9 mouse cellular contexts compared by ENCODE assay signal in the genomic region with DNA sequence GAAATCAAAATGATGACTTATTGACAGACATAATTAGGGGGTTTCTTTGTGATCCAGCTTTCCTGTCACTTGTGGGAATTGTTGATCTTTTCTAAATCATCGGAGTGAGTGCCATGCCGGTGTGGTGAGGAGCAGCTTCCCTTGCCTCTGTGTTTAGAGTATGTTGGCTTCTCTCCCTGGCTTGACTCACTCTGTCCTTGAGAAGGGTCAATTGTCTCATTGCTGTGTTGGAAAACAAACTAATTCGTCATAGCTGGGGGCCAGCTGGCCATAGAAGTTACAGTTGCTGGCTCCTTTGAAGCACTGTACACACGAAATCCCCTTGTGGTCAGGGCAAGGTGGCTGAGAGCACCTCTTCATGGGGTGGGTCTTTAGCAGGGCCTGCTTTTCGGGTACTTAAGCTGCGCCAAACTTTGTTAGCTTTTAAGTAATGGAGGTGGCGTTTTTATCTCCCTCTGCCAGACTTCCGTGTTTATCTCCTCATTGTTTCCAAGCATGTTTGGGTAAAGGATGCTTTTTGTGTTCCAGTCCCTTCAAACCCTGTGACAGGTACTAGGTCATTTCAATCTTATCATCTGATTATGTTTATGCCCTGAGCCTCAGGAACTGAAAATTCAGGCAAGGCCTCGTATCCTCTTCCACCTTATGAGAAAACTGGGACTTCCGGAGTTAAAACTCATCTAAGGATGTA.
A peak's percentile ranks its signal among the peaks of the same experiment; 100 is the strongest.
DNase-seq lines count a peak whose midpoint lies in the region; ATAC-seq and TF ChIP-seq lines count a peak whose summit lies in the region.
"Had no signal": no experiment of that assay in that cellular context is flagged by ENCODE, and none has a peak within 500 bp of the region (broad histone marks: within the 10 kb centered on the region; RNA-seq: fewer than 3 reads in every experiment).

No protein-coding gene starts in this region.

- no peak overlapping the region for H3K9ac ChIP-seq in heart, embryonic 11.5 days (ENCODE audit: low read depth, low read length)
- no peak overlapping the region for H3K9ac ChIP-seq in lung, embryonic 14.5 days
- H3K9ac ChIP-seq in hindbrain, postnatal 0 days (replicated peaks; ENCODE audit: low read length): no peak overlapping the region
- no peak overlapping the region for H3K9ac ChIP-seq in forebrain, embryonic 12.5 days

- H3K36me3 ChIP-seq in heart, embryonic 11.5 days (ENCODE audit: control insufficient read depth, insufficient read depth, low read length): no peaks in the 10 kb centered on the region
- no peaks in the 10 kb centered on the region for H3K36me3 ChIP-seq in lung, embryonic 14.5 days (ENCODE audit: insufficient read depth)
- H3K36me3 ChIP-seq in hindbrain, postnatal 0 days (ENCODE audit: insufficient read depth, low read length): no peaks in the 10 kb centered on the region
- H3K36me3 ChIP-seq in forebrain, embryonic 12.5 days (replicated peaks): no peaks in the 10 kb centered on the region

- no peaks in the 10 kb centered on the region for H3K9me3 ChIP-seq in heart, embryonic 11.5 days (replicated peaks; ENCODE audit: control insufficient read depth, low read length)
- no peaks in the 10 kb centered on the region for H3K9me3 ChIP-seq in lung, embryonic 14.5 days (ENCODE audit: low read depth, low read length)
- H3K9me3 ChIP-seq in hindbrain, postnatal 0 days (ENCODE audit: low read length): no peaks in the 10 kb centered on the region
- no peaks in the 10 kb centered on the region for H3K9me3 ChIP-seq in forebrain, embryonic 12.5 days

- H3K4me1 ChIP-seq in heart, embryonic 11.5 days (ENCODE audit: control insufficient read depth, insufficient read depth, low read length): peaks cover 4% of the 10 kb centered on the region; the same call in 1 of the 2 replicates
- peaks cover 4% of the 10 kb centered on the region; the same call in 1 of the 2 replicates for H3K4me1 ChIP-seq in lung, embryonic 14.5 days (ENCODE audit: insufficient read depth)
- H3K4me1 ChIP-seq in hindbrain, postnatal 0 days (ENCODE audit: insufficient read depth, low read length): no peaks in the 10 kb centered on the region
- no peaks in the 10 kb centered on the region for H3K4me1 ChIP-seq in forebrain, embryonic 12.5 days

- TF ChIP-seq CTCF in lung, embryonic 14.5 days (IDR thresholded peaks at IDR 0.05; ENCODE audit: low read depth): no peak
- no peak for TF ChIP-seq CTCF in hindbrain, postnatal 0 days (IDR thresholded peaks at IDR 0.05; ENCODE audit: low read depth)

- no peak overlapping the region for H3K4me3 ChIP-seq in heart, embryonic 11.5 days (ENCODE audit: low read depth, low read length)
- H3K4me3 ChIP-seq in lung, embryonic 14.5 days (ENCODE audit: low read depth, low read length): no peak overlapping the region
- H3K4me3 ChIP-seq in hindbrain, postnatal 0 days (ENCODE audit: low read length): no peak overlapping the region
- H3K4me3 ChIP-seq in forebrain, embryonic 12.5 days (replicated peaks): no peak overlapping the region

- no peak overlapping the region for H3K4me2 ChIP-seq in heart, embryonic 11.5 days
- H3K4me2 ChIP-seq in lung, embryonic 14.5 days: no peak overlapping the region
- H3K4me2 ChIP-seq in hindbrain, postnatal 0 days (ENCODE audit: low read depth, low read length): no peak overlapping the region
- H3K4me2 ChIP-seq in forebrain, embryonic 12.5 days: no peak overlapping the region

- H3K27me3 ChIP-seq in heart, embryonic 11.5 days (ENCODE audit: control insufficient read depth, insufficient read depth, low read length): no peaks in the 10 kb centered on the region
- H3K27me3 ChIP-seq in lung, embryonic 14.5 days (ENCODE audit: insufficient read depth, low read length): no peaks in the 10 kb centered on the region
- H3K27me3 ChIP-seq in hindbrain, postnatal 0 days (ENCODE audit: insufficient read depth, low read length): no peaks in the 10 kb centered on the region
- no peaks in the 10 kb centered on the region for H3K27me3 ChIP-seq in forebrain, embryonic 12.5 days

- DNase-seq in 3T3-L1 (ENCODE audit: low read depth, low spot score): peak; percentile 89
- peak; percentile 83 to 94 for DNase-seq in adrenal gland, adult (ENCODE audit: inconsistent age in 2 of 2, low spot score in 1 of 2)
- peak; percentile 71 for DNase-seq in lung, embryonic 14.5 days
- DNase-seq in hindbrain, postnatal 0 days (ENCODE audit: low spot score): no peak
- no peak for DNase-seq in frontal cortex, postnatal 36 days (ENCODE audit: low spot score in 2 of 2)
- DNase-seq in layer of hippocampus, adult 18-20 months (ENCODE audit: low spot score in 2 of 2): no peak
- DNase-seq: right cerebral cortex, postnatal 25 days had no signal

- no peak; the same call in 1 of the 2 replicates for ATAC-seq in heart, embryonic 11.5 days (replicated peaks; ENCODE audit: insufficient number of reproducible peaks, low FRiP score, low TSS enrichment)
- ATAC-seq in lung, embryonic 14.5 days (ENCODE audit: insufficient read depth): peak; percentile 82
- no peak for ATAC-seq in hindbrain, postnatal 0 days
- ATAC-seq in forebrain, embryonic 12.5 days (ENCODE audit: low FRiP score): no peak

- peak overlapping the region; percentile 47 for H3K27ac ChIP-seq in heart, embryonic 11.5 days (ENCODE audit: low read depth, low read length)
- peak overlapping the region; percentile 33 for H3K27ac ChIP-seq in lung, embryonic 14.5 days (ENCODE audit: low read depth)
- no peak overlapping the region for H3K27ac ChIP-seq in hindbrain, postnatal 0 days
- no peak overlapping the region for H3K27ac ChIP-seq in forebrain, embryonic 12.5 days

- 48% methylated on average over 10 of the region's 10 CpGs for WGBS in heart, embryonic 11.5 days (ENCODE audit: insufficient replicate concordance)
- WGBS in lung, embryonic 14.5 days: 38% methylated on average over 10 of the region's 10 CpGs
- WGBS in hindbrain, postnatal 0 days: 77% methylated on average over 10 of the region's 10 CpGs
- 79% methylated on average over 10 of the region's 10 CpGs for WGBS in forebrain, embryonic 12.5 days

Comparison
In these comparisons a context has a peak if more than half of its experiments do, and no peak if none do; other contexts are left out.
1. DNase-seq: peak in 3T3-L1 (single experiment), adrenal gland, adult (2 of 2) and lung, embryonic 14.5 days (single experiment); none in hindbrain, postnatal 0 days (single experiment), frontal cortex, postnatal 36 days (0 of 2) and layer of hippocampus, adult 18-20 months (0 of 2).
2. H3K27ac ChIP-seq: peak in heart, embryonic 11.5 days (single experiment) and lung, embryonic 14.5 days (single experiment); none in hindbrain, postnatal 0 days (single experiment) and forebrain, embryonic 12.5 days (single experiment).